Mouse (Mus musculus) liver, embryonic 14.5 days (tissue): Measurements from ENCODE around the gene Rpl36-ps4.

Experiments used
- CTCF ChIP-seq: IDR thresholded peaks from 2 replicates; pipeline ENCODE4 v1.5.1; 2016; ENCODE audit warnings: antibody characterized with exemption, low read depth, control low read depth
- EP300 ChIP-seq: IDR thresholded peaks from 2 replicates; pipeline ENCODE4 v1.6.1; 2016; ENCODE audit warnings: antibody characterized with exemption, low read depth

DNA sequence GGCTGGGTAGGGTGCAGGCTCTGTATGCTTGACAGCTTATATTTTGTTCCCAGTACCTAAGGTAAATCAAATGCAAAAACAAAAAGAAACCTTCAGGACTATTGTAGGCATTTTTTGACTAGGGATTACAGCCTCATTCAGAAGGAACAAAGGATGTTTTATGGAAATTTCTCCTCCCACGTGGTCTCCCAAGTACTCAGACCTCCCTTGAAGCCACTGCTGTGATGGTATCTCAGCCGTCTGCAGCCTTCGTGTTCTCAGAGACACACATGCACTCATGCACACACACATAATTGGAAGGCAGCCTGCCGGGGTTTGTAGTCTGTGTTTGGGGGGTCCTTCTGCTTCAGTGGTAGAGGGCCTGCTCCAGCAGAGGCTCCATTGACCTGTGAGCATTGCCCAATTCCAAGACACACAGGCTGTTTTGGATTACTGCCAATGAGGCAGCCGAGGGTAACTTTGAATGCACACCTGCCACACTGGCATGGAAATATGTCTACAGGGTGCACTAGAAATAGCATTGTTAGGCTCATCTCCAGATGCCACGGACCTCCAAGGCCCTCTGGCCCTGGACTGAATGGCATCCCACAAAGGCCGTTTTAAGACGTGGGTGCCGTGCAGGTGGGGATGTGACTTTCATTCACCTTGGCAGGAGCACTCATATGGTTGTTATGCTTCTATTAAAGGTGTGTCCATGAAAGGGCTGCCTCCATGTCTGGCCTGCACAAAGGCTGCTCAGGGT, 41.1 kb upstream of the Rpl36-ps4 start:
- TF ChIP-seq CTCF: no peak
- no peak for TF ChIP-seq EP300
